Mouse (Mus musculus) CH12.LX (cell line): ENCODE data around the gene Ccser1.

ENCODE experiments used
- CTCF ChIP-seq, 2 experiments: IDR thresholded peaks in 1 of 2; conservative IDR thresholded peaks in 1 of 2; 2 replicates each; pipeline ENCODE4 v1.5.1; 2011 to 2012; ENCODE audit warnings: low read depth in 2 of 2, low read length in 2 of 2, improper control_type of control experiment in 1 of 2, inconsistent platforms in 1 of 2, mild to moderate bottlenecking in 1 of 2, moderate library complexity in 1 of 2
- ETS1 ChIP-seq: conservative IDR thresholded peaks from 2 replicates; pipeline ENCODE4 v1.6.1; 2012; ENCODE audit warnings: low read depth, mild to moderate bottlenecking, inconsistent platforms, low read length, improper control_type of control experiment, moderate library complexity
- RCOR1 ChIP-seq: conservative IDR thresholded peaks from 2 replicates; pipeline ENCODE4 v1.6.1; 2012; ENCODE audit warnings: low read depth, mild to moderate bottlenecking, inconsistent platforms, low read length, improper control_type of control experiment
- TBP ChIP-seq: conservative IDR thresholded peaks from 2 replicates; pipeline ENCODE4 v1.6.1; 2011; ENCODE audit warnings: low read depth, low read length, improper control_type of control experiment
- UBTF ChIP-seq: IDR thresholded peaks from 2 replicates; pipeline ENCODE4 v1.6.1; 2012; ENCODE audit warnings: low read depth, mild to moderate bottlenecking, inconsistent platforms, low read length, improper control_type of control experiment, moderate library complexity
- USF1 ChIP-seq: IDR thresholded peaks from 2 replicates; pipeline ENCODE4 v1.6.1; 2014; ENCODE audit warnings: low read depth, mild to moderate bottlenecking, inconsistent platforms, low read length, improper control_type of control experiment
- ZKSCAN1 ChIP-seq: IDR thresholded peaks from 2 replicates; pipeline ENCODE4 v1.6.1; 2012; ENCODE audit warnings: low read depth, inconsistent platforms, low read length, improper control_type of control experiment, borderline replicate concordance

DNA sequence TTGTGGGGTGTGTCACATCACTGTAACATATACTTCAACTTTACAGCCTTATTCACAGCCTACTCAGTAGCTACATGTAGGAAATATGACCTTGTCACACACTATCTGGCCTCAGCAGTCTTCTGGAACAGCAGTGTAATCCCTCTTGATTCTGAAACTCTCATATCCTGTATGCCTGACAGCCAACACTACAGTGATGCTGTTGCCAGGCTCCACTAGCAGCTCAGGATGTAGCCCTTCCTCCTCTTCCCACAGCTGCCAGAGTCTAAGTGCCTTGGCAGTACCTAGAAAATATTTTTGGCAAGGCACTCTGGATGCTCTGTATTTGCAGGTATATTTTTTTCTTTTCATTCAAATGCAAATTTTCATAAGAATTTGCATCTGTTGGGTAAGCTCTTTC lies 18.0 kb upstream of the Ccser1 start:
- no peak for TF ChIP-seq USF1
- no peak for TF ChIP-seq CTCF (conservative IDR thresholded peaks at IDR 0.05 in 1 of 2, IDR thresholded peaks at IDR 0.05 in 1 of 2; ENCODE audit: low read depth in 2 of 2, low read length in 2 of 2)
- TF ChIP-seq TBP = no peak
- TF ChIP-seq ZKSCAN1 = no peak
- TF ChIP-seq ETS1 = no peak
- TF ChIP-seq RCOR1 = no peak
- no peak for TF ChIP-seq UBTF
